Mouse (Mus musculus) adrenal gland, postnatal 36 days (tissue): ENCODE results near the gene Mrpl4. TPM values are rescaled to one million over a fixed set of nuclear protein-coding genes. Genes with fewer than 3 reads are reported as not detected.
"Not testable (repeated sequence)": the region's sequence is repeated elsewhere in the genome, so short reads cannot be mapped to it uniquely, and the experiment has no call there.

Source experiments
- DNase-seq, 2 experiments: peaks; one replicate each; pipeline ENCODE4 v3.0.0; 2021; ENCODE audit warnings: mixed read lengths in 1 of 2
- total RNA-seq, 2 experiments: library from RNA; stranded (reverse); gene quantifications; 2 replicates each; pipeline ENCODE4 v1.2.3; 2021

The Mrpl4 gene
- total RNA-seq, 2 experiments from 2014 or later: 122 to 130 TPM

DNA sequence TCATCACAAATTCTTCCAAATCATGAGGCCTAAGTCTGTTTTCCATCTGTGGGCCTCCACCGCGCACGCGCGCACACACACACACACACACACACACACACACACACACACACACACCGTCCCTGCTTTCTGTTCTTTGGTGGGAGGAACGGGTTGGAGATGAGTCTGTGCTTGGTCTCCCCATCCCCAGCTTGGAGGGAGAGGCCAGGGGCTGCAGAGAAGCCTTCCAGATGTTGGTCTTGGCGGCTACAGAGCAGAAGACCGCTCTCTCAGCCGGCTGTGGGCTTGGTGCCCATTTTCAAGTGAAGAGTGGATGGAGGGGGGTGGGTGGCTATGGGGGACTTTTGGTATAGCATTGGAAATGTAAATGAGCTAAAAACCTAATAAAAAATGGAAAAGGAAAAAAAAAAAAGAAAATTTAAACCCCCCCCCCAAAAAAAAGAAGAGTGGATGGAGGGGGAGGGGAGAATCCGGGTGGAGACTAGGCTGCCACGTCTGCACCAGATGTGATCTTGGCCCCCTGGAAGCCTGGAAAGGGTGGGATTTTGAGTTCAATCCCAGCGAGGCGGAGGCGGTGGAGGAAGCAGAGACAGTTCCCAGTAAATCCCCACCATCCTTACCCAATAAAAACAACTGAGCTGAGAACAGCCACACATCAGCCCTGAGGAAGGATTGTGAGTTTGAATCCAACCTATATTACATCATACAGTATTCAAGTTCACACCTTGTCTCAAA lies 15.4 kb upstream of the Mrpl4 start:
- DNase-seq: no peak

DNA sequence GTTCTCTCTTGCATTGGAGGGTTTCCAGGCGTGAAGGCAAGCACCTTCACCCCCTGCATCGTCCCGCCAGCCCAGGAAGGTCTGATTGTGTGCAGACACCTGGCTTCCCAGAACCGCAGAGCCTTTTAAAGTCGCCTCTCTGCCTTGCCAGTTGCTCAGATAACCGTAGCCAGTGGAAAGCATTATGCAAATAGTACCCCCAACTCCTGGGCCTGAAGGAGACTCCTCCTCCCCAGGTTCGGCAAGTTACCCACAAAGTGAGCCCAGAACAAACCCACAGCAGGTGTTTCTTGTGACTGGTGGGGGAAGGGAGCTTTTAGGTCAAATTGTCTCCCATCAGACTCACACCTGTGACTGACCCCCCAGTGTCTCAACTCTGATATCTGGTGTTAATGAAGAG lies 14.6 kb upstream of the Mrpl4 start:
- no peak for DNase-seq

DNA sequence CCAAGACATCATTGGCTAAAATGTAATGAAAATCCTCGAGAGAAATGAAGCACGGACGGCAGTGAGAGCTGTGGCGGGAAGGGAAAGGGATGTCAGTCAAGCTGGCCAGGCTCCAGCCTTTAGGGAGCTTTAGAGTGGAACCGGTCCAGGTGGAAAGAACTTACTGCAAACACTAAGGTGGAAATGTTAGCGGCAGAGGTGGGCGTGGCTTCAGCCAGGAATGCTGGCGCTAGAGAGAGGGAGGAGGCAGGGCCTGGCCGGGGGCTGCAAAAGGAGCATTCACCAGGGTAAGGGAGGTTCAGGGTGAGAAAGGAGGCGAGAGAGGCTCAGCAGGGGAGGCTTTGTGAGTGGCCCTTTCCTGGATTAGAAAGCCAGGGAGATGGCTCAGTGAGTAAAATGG lies 11.7 kb upstream of the Mrpl4 start:
- peak in 1 of 2 experiments; percentile 32 for DNase-seq

DNA sequence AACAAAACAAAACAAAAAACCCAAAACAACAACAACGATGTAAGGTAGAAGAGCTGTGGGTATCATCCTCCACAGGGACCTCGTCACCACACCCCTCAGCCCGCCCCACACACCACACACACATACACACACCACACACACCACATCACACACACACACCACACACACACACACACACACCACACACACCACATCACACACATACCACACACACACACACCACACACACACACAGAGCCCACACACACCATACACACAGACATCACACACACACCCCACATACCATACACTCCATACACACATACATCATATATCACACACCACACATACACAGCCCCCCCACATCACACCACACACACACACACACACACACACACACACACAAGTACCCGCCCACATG lies 11.0 kb upstream of the Mrpl4 start:
- no peak for DNase-seq

DNA sequence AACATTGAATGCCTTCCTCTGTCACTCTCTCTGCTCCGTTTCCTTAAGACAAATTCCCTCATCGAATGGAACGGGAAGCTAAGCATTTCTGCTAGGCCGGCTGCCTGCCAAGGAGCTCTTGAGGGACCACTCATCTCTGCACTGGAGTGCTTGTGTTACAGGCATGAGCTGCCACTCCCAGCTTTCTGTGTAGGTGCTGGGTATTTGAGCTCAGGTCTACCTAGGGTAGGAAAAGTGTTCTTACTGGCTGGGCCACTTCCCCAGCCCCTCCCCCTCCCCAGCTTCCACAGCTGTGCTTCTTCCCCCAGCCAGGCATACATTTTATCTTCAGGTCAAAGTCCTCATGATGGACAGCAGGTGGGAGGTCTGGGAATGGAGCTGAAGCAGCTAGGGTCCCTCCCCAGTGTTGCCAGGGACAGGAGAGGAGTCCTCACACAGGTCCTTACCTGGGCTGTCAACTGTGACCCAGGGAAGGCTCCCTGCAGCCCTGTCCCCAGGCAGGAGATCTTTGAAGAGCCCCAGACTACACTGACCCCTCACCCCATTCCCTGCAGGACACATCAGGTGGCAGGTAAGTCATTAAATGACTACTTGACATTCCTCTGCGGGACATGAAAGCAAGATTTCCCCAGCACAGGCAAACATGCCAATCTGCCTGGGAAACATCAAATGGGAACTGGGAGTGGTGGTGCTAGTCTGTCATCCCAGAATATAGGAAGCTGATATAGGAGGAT lies 9.2 kb upstream of the Mrpl4 start:
- DNase-seq: no peak

DNA sequence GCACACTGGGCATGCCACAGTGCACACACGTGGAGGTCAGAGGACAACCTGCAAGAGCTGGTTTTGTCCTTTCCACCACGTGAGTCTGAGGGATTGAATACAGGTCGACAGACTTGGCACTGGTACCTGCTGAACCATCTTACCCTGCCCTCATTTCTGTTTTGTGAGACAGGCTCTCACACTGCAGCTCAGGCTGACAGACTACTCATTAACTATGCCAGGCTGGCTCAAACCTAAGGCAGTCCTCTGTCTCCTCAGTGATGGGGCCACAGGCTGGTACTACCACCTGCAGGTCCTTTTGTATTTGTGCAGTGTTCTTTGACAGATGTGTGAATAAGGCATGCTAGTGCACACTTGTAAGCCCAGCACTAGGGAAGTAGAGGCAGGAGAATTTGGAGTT lies 7.5 kb upstream of the Mrpl4 start:
- no peak for DNase-seq

DNA sequence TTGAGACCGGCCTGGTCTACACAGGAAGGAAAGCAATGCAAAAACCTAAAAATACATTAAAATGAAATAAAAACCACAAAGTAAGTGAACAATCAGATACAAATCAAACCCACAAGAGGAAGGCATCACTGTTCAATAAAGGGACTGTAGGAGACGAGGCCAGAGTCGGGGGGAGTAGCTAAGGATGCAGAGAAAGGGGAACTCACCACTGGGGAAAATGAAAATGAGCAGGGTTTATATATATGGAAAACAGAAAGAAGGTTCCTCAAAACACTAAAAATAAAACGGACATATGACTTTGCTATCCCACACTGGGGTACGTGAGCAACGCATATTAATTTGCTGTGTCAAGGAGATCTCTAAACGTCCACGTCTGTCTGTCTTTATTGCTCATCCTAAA lies 5.5 kb upstream of the Mrpl4 start:
- no peak for DNase-seq

DNA sequence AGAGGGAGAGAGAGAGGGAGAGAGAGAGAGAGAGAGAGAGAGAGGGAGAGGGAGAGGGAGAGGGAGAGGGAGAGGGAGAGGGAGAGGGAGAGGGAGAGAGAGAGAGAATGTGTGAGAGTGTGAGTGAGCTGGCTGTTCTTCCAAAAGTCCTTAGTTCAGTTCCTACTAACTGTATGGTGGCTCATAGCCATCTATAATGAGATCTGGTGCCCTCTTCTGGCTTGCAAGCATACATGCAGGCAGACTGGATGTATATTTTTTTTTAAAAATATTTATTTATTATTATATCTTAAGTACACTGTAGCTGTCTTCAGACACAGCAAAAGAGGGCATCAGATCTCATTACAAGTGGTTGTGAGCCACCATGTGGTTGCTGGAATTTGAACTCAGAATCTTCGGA lies 4.2 kb upstream of the Mrpl4 start:
- peak in 1 of 2 experiments; percentile 34 for DNase-seq

DNA sequence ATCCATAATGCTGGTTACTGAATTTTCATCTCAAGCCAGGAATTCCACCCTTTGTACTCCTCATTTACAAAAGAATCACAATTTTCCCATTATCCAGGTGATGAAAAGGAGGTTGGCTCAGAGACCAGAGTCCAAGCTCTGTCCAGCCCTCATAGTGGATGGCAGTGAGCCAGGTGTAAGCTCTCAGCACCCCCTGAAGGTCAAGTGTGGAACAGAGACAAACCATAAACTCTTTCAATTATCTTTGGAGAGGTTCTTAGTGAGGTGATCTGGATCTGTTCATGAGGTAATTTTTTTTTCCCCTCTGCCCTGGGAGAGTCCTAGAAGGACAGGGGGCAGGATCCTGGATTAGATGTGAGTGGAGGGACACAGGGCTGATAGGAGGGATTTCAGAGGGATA lies 1.7 kb upstream of the Mrpl4 start:
- DNase-seq: peak in 1 of 2 experiments; percentile 53

DNA sequence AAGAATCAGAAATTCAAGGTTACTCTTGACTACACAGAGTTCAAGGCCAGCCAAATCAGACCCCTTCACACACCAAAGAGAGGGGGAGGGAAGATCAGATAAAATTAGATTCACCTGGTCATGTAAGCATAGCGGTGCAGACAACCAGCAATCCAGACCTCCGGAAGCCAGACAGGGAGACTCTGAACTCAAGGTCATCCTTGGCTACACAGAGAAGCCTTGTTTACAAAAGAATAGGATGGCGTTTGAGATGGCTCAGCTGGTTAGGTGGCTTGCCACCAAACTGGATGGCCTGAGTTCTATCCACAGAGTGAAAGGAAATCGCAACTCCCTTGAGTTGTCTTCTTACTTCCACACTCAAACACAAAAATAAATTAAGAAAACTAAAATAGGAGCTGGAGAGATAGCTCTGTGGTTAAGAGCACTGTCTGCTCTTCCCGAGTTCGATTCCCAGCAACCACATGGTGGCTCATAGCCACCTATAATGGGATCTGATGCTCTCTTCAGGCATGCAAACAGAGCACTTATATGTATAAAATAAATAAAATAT lies 812 bp upstream of the Mrpl4 start:
- no peak for DNase-seq

DNA sequence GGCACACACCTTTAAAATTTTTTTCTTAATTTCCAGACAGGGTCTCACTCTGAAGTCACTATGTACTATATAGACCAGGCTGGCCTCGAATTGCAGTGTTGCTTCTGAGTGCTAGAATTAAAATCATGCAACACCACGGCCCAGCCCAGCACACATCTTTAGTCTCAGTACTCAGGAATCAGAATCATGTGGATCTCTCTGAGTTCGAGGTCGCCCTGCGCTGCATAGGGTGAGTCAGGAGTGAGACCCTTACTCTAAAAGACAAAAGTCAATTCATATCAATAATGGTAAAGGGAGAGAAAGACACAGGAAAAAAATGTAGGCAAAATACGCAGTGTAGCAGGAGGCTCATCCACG lies 290 bp upstream of the Mrpl4 start:
- no peak for DNase-seq

DNA sequence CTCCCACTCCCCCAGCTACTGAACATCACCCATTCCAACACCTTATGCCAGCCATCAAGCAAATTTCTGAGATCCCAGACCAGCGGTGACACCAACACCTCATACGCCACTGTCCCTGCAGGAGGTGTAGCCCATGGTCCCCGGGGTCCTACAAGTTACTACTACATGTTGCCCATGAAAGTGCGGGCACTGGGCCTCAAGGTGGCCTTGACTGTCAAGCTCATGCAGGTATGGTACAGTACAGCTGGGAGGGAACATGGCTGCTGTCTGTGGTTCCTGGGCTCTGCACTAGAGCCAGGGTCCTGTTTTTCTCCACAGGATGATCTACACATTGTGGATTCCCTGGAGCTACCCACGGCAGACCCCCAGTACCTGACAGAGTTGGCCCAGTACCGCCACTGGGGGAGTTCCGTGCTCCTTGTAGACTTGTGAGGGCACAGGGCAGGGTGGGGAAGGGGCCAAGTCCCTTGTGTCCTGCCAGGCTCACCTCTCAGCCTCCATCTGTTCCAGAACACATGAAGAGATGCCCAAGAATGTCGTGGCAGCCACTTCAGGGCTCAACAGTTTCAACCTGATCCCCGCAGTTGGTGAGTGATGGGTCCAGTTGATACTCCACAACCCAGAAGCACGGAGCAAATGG lies 4.9 kb downstream of the Mrpl4 start:
- no peak for DNase-seq

DNA sequence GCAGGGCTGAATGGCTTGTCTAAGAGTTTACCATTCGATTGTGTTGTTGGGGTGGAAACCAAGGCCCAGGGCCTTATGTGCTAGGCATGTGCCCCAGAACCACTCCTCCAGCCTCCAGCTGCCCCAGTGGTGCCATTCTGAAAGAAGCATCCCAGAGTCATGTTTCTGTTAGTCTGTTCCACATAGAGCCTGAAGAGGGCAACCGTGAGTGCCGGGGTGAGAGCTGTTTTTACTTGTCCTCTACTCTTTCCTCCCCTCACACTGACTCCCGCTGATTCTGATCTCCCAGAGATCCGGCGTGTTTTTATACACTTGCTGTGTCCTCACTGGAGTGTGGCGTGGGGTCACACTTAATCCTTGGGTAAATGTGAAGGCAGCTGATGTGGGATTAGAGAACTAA lies 5.5 kb downstream of the Mrpl4 start:
- DNase-seq: no peak

DNA sequence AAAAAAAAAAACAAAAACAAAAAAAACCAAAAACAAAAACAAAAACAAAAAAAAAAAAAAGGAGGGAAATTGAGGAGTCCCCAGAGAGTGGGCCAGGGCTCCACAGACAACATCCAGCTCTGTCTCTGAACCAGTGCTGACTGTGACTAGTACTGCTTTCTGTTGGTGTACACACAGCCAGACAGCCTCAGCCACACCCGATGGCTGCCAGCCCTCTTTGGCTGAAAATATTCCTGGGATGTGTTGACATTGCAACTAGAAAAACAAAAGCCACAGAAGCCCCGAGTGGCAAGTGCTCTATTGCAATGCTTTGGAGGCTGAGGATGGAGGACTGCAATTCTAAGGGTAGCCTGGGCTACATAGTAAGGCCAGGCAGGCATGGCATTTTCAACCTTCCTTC lies 7.8 kb downstream of the Mrpl4 start:
- no peak for DNase-seq

DNA sequence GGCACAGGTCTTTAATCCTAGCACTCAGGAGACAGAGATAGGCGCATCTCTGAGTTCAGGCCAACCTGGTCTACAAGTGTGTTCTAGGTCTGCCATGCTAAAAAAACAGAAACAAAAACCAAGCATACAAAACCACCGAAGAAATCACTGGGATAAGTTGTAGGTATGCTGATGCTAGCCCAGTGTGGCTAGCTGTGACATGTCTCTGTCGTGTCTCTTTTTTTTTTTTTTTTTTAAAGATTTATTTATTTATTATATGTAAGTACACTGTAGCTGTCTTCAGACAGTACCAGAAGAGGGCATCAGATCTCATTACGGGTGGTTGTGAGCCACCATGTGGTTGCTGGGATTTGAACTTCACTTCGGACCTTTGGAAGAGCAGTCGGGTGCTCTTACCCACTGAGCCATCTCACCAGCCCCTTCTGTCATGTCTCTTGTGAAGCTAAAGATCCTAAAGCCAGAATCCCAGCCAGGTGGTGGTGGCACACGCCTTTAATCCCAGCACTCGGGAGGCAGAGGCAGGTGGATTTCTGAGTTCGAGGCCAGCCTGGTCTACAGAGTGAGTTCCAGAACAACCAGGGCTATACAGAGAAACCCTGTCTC lies 8.5 kb downstream of the Mrpl4 start:
- not testable (repeated sequence) for DNase-seq

DNA sequence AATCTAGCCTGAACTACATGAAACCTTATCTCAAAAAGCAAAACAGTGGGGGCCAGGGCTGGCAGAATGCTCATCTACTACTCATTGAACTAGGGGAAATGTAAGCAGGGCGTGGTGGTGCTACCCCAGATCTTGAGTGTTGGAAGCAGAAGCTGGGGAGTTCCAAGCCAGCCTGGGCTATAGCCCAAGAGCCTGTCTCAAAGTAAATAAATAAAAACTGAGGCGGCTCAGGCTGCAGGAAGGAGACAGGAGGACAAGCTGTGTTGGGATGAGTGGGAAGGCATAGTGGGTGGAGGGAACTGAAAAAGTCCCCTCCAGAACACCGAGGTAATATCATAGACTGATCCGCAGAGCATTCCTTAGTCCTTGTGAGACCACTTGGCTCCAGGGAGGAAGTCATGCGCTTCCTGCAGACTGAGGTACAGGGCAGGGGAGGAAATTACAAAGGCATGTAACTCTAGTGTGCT lies 9.3 kb downstream of the Mrpl4 start:
- peak in 1 of 2 experiments; percentile 35 for DNase-seq

DNA sequence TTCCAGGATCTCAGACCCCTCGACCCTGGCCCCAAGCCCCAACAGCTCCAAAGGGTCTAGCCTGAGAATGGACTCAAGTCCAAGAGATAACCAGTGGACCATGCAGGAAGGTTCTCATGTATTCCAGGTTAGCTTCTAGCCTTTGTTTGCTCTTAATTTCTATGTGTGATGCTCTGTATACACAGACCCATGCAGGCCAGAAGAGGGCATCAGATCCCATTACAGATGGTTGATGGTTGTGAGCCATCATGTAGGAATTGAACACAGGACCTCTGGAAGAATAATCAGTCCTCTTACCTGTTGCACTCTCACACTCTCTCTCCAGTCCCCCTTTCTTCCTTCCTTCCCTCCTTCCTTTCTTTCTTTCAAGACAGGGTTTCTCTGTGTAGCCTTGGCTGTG lies 9.8 kb downstream of the Mrpl4 start:
- DNase-seq: no peak

DNA sequence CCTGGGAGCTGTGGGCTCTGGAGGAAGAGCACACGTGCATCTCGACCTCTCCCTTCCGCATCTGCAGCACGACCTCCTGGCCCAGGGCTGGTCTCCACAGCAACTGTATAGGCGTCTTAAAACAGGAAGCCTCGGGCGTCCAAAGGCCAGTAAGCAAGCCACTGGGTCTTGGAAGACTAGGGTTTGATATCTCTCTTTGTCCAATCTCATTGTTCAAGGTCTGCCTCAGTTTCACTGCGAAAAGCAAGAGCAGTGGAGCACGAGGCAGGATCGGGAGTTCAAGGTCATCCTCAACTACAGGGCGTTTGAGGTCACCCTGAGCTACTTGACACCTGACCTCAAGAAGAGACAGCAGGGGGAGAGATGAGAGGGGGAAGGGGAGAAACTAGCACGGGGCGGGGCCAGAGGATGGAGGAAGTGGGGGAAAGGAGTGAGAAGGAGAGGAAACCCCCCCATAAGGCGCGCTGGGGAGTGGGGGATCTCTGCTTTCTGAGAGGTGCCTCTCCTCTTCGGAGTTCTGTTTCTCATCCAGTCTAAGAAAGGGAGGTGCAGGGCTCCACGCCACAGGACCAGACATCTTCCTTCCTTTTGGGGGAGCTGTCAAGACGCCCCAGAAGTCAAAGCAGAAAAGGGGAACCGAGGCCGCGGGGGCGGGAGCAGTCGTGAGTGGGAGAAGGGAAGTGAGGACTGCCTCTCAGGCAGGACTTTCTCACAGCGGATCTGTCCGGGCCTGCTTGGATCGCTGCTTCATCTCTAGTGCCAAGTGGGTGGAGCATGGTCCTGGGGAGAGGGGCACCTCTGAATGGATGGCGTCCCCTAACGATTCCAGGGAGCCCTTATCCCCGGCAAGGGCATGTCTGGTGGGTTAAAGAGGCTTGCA lies 12.4 kb downstream of the Mrpl4 start:
- DNase-seq: peak; percentile 62 to 74

DNA sequence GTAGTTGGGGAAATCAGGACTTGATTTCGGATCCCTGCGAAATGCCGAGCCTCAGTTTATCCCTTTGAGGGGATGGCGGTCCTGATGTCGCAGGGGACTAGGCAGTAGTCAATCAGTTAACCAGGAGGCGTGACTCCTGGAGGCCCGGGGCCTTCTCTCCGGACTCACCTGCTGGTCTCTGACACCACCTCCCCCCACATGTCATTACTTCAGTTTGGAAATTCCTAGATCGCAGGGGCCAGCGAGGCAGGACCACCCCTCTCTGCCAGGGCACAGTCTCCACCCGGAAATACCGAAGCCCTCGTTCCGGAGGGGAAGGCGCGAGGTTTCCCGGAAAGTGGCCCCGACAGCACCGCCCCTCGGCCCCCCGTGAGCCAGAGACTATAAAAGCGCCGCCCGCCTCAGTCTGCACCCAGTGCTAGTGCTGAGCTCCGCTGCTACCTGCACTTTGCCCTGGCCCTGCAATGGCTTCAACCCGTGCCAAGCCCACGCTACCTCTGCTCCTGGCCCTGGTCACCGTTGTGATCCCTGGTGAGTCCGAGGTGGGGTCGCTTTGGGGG lies 13.1 kb downstream of the Mrpl4 start, which contains the start of gene Icam1:
Icam1 (plus strand) TSS at position 415 of the 560 bp plus-strand sequence.
- peak; percentile 73 to 80 for DNase-seq

DNA sequence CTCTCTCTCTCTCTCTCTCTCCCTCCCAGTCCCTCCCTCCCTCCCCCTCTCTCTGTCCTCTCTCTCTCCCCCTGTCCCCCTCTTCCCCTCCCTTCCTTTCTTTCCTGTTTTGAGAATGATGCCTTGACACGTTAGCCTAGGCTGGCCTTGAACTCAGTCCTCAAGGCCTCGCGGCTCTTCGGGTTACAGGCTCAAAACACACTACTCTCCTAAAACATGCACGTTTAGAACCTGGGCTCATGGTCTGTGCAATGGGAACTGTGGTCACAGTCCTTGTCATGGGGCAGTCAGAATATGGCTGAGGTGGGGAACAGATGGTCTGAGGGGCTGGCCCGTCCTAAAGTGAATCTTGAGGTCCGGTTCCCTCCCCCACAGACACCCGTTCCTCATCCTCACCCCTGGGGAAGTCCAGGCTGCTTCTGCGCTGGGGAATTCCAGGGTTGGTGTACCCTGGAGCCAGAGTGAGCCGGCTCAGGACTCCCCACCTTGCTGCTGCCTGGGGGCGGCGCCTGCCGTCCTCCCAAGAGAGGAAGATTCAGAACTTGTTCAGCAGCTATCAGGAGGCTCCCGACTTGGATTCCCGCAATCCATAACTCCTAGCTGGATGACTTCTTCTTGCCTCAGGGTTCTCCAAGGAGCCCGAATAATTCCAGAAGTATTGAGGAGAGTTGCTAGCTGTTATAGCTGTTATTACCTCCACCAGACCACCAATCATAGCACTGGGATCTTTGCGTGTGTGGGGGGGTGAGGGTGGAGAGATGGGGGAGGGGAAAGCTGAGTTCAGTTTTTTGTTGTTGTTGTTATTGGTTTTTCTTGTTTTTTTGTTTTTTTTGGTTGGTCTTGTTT lies 14.0 kb downstream of the Mrpl4 start:
- DNase-seq: peak in 1 of 2 experiments; percentile 37
